Mouse (Mus musculus): Measurements from ENCODE around the gene Efcab9.

DNA sequence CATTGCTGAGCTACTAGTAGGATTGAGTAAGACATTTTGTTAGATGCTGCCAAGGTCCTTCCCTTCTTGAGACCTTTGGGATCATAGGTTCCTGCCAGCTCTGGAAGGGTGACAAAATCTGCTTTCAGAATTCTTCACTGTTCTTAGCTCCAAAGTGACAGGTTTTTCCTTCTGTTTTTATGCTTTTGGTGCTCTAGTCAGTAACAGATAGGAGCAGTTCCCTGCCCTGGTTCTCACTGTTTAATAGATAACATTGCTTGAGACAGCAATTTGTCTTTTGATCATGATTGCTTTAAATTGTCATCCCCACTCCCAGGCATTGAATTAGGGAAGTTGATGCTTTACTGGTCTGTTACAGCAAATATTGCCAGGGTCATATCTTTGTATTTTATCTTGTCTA is 38.6 kb downstream of the Efcab9 start:
- no peak for TF ChIP-seq IRF4 (IDR thresholded peaks at IDR 0.05; ENCODE audit: low read depth, low read length)
- no peak for TF ChIP-seq USF1 (IDR thresholded peaks at IDR 0.05; ENCODE audit: low read depth, low read length)
- no peak for TF ChIP-seq CTCF (conservative IDR thresholded peaks at IDR 0.05 in 1 of 2, IDR thresholded peaks at IDR 0.05 in 1 of 2; ENCODE audit: low read depth in 2 of 2, low read length in 2 of 2)
- no peak for TF ChIP-seq POLR2A (IDR thresholded peaks at IDR 0.05; ENCODE audit: low read depth, low read length)
- no peak for TF ChIP-seq EP300 (IDR thresholded peaks at IDR 0.05; ENCODE audit: low read length)
- TF ChIP-seq JUND (conservative IDR thresholded peaks at IDR 0.05; ENCODE audit: low read depth, low read length) = no peak
- no peak for TF ChIP-seq E2F4 (IDR thresholded peaks at IDR 0.05; ENCODE audit: insufficient replicate concordance, low read depth, low read length)
- no peak for TF ChIP-seq SIN3A (IDR thresholded peaks at IDR 0.05; ENCODE audit: low read length)
- no peak for TF ChIP-seq MAX (IDR thresholded peaks at IDR 0.05; ENCODE audit: low read length)
- TF ChIP-seq PAX5 (IDR thresholded peaks at IDR 0.05; ENCODE audit: low read length) = no peak
- TF ChIP-seq ELF1 (IDR thresholded peaks at IDR 0.05; ENCODE audit: low read depth, low read length) = no peak
- no peak for TF ChIP-seq HCFC1 (IDR thresholded peaks at IDR 0.05; ENCODE audit: low read depth, low read length)
- TF ChIP-seq ZNF384 (IDR thresholded peaks at IDR 0.05; ENCODE audit: low read depth, low read length) = no peak
- TF ChIP-seq POLR2AphosphoS2 (IDR thresholded peaks at IDR 0.05; ENCODE audit: low read depth, low read length) = no peak
